Mouse (Mus musculus) bone marrow, adult 2 months (tissue): ENCODE data around the gene Arhgap42. TPM values are rescaled to one million over a fixed set of nuclear protein-coding genes. Genes with fewer than 3 reads are reported as not detected.

ENCODE experiments used
- H3K27ac ChIP-seq: fragments of 200-500 bp; 2 replicates; pipeline ENCODE4 v1.5.1; 2012; ENCODE audit warnings: low read depth, mild to moderate bottlenecking, control low read depth, inconsistent platforms, low read length; ENCODE audit not compliant: control insufficient read depth, poor library complexity, insufficient read depth
- H3K4me1 ChIP-seq: fragments of 200-500 bp; 2 replicates; pipeline ENCODE4 v1.6.1; 2011; ENCODE audit warnings: low read length; ENCODE audit not compliant: control insufficient read depth, insufficient read depth
- H3K4me3 ChIP-seq: fragments of 200-500 bp; replicated peaks from 2 replicates; pipeline ENCODE3; 2011; ENCODE audit warnings: mild to moderate bottlenecking, low read depth, low read length, control low read depth; ENCODE audit not compliant: control insufficient read depth
- CTCF ChIP-seq: fragments of 200-500 bp; IDR thresholded peaks from 2 replicates; pipeline ENCODE4 v1.5.1; 2011; ENCODE audit warnings: low read length, control low read depth; ENCODE audit not compliant: control insufficient read depth, insufficient read depth
- POLR2A ChIP-seq: fragments of 200-500 bp; IDR thresholded peaks from 2 replicates; pipeline ENCODE4 v1.6.1; 2011; ENCODE audit warnings: low read depth, mild to moderate bottlenecking, control low read depth, low read length, borderline replicate concordance; ENCODE audit not compliant: control insufficient read depth
- WGBS: fragments of 180-500 bp; shearing (Covaris S2); methylation state at CpG from one replicate; pipeline ENCODE4 v1.1.7; 2018; 5-methylcytosine and 5-hydroxymethylcytosine counted together
- polyA plus RNA-seq: library from polyadenylated mRNA; stranded (reverse); fragments of >200 nt; gene quantifications from 2 replicates; pipeline ENCODE4 v1.2.4, GENCODE M21; 2011; ENCODE audit warnings: low replicate concordance; ENCODE audit not compliant: missing spikeins, insufficient read depth, insufficient read length

The Arhgap42 gene
- polyA plus RNA-seq, 1 experiment, result 1.0 TPM

GRCm38 (mm10) chr9:9143102-9143501, 95.8 kb downstream of the Arhgap42 start:
- Histone ChIP-seq H3K4me3 (no peak overlapping the region), H3K4me1 (no peaks in the 10 kb centered on the region), H3K27ac (no peak overlapping the region)
- WGBS, result 71% methylated on average over 5 of the region's 5 CpGs
- TF ChIP-seq POLR2A, result no peak
- no peak for TF ChIP-seq CTCF

GRCm38 (mm10) chr9:9142561-9142960, 96.3 kb downstream of the Arhgap42 start:
- WGBS, result 62% methylated on average over 7 of the region's 7 CpGs

GRCm38 (mm10) chr9:9142144-9142543, 96.8 kb downstream of the Arhgap42 start:
- 63% methylated on average over 1 of the region's 1 CpGs for WGBS
- Histone ChIP-seq H3K4me1 (no peaks in the 10 kb centered on the region), H3K27ac (no peak overlapping the region), H3K4me3 (no peak overlapping the region)
- TF ChIP-seq CTCF (no peak), POLR2A (no peak)

More at GRCm38 (mm10) chr9:9142561-9142960, 96.3 kb downstream of the Arhgap42 start:
- no peak for TF ChIP-seq POLR2A
- TF ChIP-seq CTCF, result no peak
- Histone ChIP-seq H3K4me3 (no peak overlapping the region), H3K27ac (no peak overlapping the region), H3K4me1 (no peaks in the 10 kb centered on the region)

- 81% methylated on average over 4 of the region's 4 CpGs for WGBS
- TF ChIP-seq POLR2A, result no peak
- no peak for TF ChIP-seq CTCF
- no peaks in the 10 kb centered on the region for H3K4me1 ChIP-seq
- H3K27ac ChIP-seq, result no peak overlapping the region
- no peak overlapping the region for H3K4me3 ChIP-seq
Observed at GRCm38 (mm10) chr9:9128996-9129694, 109.8 kb downstream of the Arhgap42 start.

GRCm38 (mm10) chr9:9127041-9127755, 111.7 kb downstream of the Arhgap42 start:
- Histone ChIP-seq H3K4me3 (no peak overlapping the region), H3K27ac (no peak overlapping the region), H3K4me1 (no peaks in the 10 kb centered on the region)
- no peak for TF ChIP-seq POLR2A
- TF ChIP-seq CTCF, result no peak
- WGBS, result 68% methylated on average over 4 of the region's 4 CpGs

DNA sequence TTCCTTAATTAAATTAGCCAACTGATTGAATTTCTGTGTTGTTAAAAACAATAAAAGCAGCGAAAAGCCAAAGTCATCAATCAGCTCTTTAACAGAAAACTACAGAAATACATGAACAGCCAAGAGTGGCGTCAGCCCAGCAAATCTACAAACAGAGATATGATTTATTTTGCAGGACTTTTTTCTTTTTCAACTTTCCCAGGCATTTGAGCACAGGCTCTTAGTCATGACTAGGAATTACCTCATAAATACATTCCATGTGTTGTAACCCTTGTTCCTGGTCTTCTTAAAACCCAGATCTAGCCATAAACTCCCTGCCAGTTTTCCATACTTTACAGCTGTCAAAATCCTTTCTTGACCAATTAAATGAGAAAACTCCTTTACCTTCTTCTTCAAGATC, 114.7 kb downstream of the Arhgap42 start:
- WGBS, result 83% methylated on average over 2 of the region's 2 CpGs
- H3K27ac ChIP-seq, result no peak overlapping the region
- H3K4me1 ChIP-seq, result no peaks in the 10 kb centered on the region
- no peak overlapping the region for H3K4me3 ChIP-seq
- no peak for TF ChIP-seq CTCF
- no peak for TF ChIP-seq POLR2A

DNA sequence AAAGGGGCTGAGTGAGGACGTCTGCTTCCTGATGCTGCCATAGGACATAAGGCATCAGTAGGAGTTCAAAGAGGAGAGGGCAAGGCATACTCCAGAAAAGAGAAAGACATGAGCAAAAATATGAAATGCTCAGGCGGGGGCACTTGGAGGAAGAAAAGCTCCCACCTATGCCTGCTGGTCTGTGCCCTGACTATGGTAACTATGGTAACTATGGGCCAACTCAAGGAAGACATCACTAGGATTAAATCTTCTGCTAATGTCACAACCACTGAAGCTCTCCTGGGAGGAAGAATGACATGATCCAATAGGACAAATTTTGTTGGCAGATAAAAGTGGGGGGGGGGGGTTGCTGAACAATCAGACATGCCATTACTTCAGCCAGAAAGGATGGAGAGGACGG, 124.6 kb downstream of the Arhgap42 start:
- no peak overlapping the region for H3K4me3 ChIP-seq
- no peaks in the 10 kb centered on the region for H3K4me1 ChIP-seq
- no peak overlapping the region for H3K27ac ChIP-seq
- WGBS, result 69% methylated on average over 3 of the region's 3 CpGs
- TF ChIP-seq CTCF (no peak), POLR2A (no peak)

GRCm38 (mm10) chr9:9113847-9114246, 125.1 kb downstream of the Arhgap42 start:
- Histone ChIP-seq H3K4me3 (no peak overlapping the region), H3K27ac (no peak overlapping the region), H3K4me1 (no peaks in the 10 kb centered on the region)
- WGBS, result 67% methylated on average over 1 of the region's 1 CpGs
- TF ChIP-seq CTCF (no peak), POLR2A (no peak)

DNA sequence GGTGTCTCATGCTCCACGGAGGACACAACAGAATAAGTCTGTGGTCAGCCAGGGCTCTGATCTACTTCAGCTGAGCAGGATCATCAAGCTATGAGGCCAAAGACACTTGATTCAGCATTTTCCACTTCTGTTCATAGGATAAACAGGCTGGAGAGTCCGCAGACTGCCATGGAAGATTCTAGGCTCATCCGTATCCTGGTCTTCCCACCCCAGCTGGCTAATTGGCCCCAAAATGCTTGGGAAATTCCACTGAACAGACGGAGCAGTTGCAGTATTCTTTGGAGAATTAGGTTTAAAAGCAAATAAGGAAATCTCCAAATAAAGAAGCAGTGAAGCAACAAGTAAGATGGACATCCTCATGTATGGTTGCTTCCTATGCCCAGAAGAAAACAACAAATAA, 126.0 kb downstream of the Arhgap42 start:
- TF ChIP-seq CTCF (no peak), POLR2A (no peak)
- Histone ChIP-seq H3K4me1 (no peaks in the 10 kb centered on the region), H3K27ac (no peak overlapping the region), H3K4me3 (no peak overlapping the region)
- 74% methylated on average over 4 of the region's 4 CpGs for WGBS

GRCm38 (mm10) chr9:9107697-9108096, 131.2 kb downstream of the Arhgap42 start:
- no peak for TF ChIP-seq POLR2A
- no peak for TF ChIP-seq CTCF
- no peak overlapping the region for H3K4me3 ChIP-seq

More at GRCm38 (mm10) chr9:9107697-9108096, 131.2 kb downstream of the Arhgap42 start:
- H3K4me1 ChIP-seq, result no peaks in the 10 kb centered on the region
- no peak overlapping the region for H3K27ac ChIP-seq
